Mouse (Mus musculus): ENCODE measurements at regions not wholly inside any gene's neighbourhood (a gene's known extent, or its start where the extent isn't known, plus 50 kb on each side); places are given as distances from the start of the nearest gene placed in this dataset.

DNA sequence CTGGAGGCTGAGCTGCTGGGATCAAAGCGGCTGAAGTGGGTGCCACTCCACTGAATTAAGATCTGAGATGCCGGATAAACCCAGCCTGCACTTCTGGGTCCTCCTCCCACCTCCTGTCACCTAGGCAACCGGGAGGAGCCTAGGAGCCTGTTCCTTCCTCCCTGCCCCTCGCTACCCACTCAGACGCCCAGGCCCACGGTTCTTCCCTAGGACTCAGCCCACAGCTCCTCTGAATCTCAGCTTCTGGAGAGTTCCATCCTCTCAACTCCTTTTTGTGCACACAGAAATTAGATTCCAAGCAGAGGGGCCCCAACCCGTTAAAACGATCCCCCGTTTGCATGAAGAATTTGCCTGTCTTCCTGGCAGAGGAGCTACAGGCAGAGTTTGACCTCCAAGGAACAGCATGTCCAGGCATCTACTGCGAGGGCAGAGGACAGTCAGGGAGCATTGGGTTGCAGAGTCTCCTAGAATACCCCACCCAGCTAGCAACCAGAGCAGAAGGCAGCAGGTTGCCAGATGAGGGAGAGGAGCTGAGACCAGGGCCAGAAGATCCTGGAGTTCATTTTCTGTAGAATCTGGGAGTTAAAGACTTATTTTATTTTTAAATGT lies 71.6 kb upstream of the Pias1 start:
- WGBS = 4% methylated on average over 10 of the region's 10 CpGs
- H3K9ac ChIP-seq = no peak overlapping the region

DNA sequence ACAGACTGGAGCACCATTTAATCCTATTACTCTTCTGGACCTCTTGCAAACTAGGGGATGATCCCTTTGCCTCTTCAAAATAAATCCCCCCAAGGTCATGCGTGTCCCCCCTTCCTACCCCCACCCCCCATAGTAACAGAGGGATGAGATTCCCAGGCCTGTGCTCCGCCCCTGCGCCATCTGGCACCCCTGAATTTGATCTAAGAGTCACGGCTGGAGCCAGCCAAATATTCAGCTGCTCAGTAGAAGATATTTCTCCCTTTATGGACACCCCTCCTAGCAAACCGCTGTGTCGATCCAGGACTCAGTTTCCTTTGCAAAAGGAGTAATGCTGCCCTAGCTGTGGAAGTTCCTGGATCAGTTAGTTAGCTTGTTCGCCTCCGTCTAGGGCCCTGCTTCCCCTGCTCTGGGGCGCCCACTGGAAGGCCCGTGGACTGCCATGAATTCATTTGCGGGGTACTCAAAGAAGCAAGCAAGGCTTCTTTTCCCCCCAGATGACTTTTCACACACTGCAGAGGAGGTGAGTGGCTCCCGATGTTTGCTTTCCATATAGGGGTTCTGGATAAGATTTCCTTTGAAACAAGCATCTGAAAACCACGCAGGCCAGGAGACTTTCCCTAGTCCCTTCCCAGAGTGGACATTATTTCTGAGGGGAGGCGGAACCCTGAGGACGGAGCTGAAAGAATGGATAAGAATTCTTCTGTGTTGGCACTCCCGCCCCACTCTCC lies 70.9 kb upstream of the Pias1 start:
- Histone ChIP-seq H3K4me3 (ENCODE audit: low read depth, low read length) (peak overlapping the region; percentile 4), H3K9me3 (ENCODE audit: low read length) (peaks cover 7% of the 10 kb centered on the region; the same call in 1 of the 2 replicates), H3K27ac (ENCODE audit: low read depth, low read length) (no peak overlapping the region), H3K27me3 (ENCODE audit: insufficient read depth, low read length) (no peaks in the 10 kb centered on the region), H3K4me2 (ENCODE audit: low read depth) (peak overlapping the region; percentile 29), H3K9ac (no peak overlapping the region), H3K36me3 (ENCODE audit: insufficient read depth) (no peaks in the 10 kb centered on the region), H3K4me1 (ENCODE audit: insufficient read depth) (peaks cover 10% of the 10 kb centered on the region; the same call in 1 of the 2 replicates)
- ATAC-seq = peak; percentile 11; the same call in 1 of the 2 replicates
- TF ChIP-seq CTCF (IDR thresholded peaks at IDR 0.05; ENCODE audit: low read depth) = no peak
- 20% methylated on average over 16 of the region's 16 CpGs for WGBS
- no peak for DNase-seq

More for the DNA sequence above, 71.6 kb upstream of the Pias1 start:
- TF ChIP-seq CTCF (IDR thresholded peaks at IDR 0.05; ENCODE audit: low read depth) = no peak
- peaks cover 10% of the 10 kb centered on the region; the same call in 1 of the 2 replicates for H3K4me1 ChIP-seq (ENCODE audit: insufficient read depth)
- peaks cover 7% of the 10 kb centered on the region; the same call in 1 of the 2 replicates for H3K9me3 ChIP-seq (ENCODE audit: low read length)
- no peaks in the 10 kb centered on the region for H3K36me3 ChIP-seq (ENCODE audit: insufficient read depth)
- H3K27ac ChIP-seq (ENCODE audit: low read depth, low read length) = no peak overlapping the region
- H3K27me3 ChIP-seq (ENCODE audit: insufficient read depth, low read length) = no peaks in the 10 kb centered on the region
- peak; percentile 98 for ATAC-seq
- DNase-seq = peak; percentile 71
- H3K4me3 ChIP-seq (ENCODE audit: low read depth, low read length) = peak overlapping the region; percentile 4
- H3K4me2 ChIP-seq (ENCODE audit: low read depth) = peak overlapping the region; percentile 29

DNA sequence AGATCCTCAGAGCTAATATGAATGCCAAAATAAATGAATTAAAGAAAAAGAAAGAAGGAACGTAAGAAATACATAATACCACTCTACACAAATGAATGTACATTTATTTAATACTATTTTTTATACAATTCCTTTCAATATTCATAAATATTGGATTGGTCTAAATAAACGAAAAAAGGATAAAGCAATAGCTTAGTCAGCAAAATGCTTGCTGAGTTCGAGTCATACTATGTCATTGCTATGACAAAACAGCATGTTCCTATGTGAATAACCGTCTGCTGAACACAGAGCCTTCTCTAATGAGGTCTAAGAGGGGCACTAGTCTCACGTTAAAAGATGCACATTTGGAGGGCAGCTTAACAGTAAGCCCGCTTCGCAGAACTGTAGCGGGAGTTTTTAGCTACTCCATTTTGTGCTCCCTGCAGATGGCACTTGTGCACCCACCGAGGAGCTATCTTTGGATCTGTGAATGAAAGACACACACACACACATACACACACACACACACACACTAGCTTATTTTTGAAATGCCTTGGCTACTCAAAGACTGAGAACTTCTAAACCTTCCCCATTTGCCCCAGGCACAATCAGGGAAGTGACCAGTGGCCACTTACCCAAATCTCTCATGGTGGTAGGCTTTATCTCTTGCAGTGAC lies 69.1 kb upstream of the Pias1 start:
- peak; percentile 34 for DNase-seq
- Histone ChIP-seq H3K4me3 (ENCODE audit: low read depth, low read length) (no peak overlapping the region), H3K4me1 (ENCODE audit: insufficient read depth) (peaks cover 10% of the 10 kb centered on the region; the same call in 1 of the 2 replicates), H3K4me2 (ENCODE audit: low read depth) (no peak overlapping the region), H3K9me3 (ENCODE audit: low read length) (no peaks in the 10 kb centered on the region), H3K36me3 (ENCODE audit: insufficient read depth) (no peaks in the 10 kb centered on the region), H3K27me3 (ENCODE audit: insufficient read depth, low read length) (no peaks in the 10 kb centered on the region), H3K27ac (ENCODE audit: low read depth, low read length) (no peak overlapping the region), H3K9ac (no peak overlapping the region)
- WGBS = 67% methylated on average over 9 of the region's 9 CpGs
- no peak for ATAC-seq
- no peak for TF ChIP-seq CTCF (IDR thresholded peaks at IDR 0.05; ENCODE audit: low read depth)

DNA sequence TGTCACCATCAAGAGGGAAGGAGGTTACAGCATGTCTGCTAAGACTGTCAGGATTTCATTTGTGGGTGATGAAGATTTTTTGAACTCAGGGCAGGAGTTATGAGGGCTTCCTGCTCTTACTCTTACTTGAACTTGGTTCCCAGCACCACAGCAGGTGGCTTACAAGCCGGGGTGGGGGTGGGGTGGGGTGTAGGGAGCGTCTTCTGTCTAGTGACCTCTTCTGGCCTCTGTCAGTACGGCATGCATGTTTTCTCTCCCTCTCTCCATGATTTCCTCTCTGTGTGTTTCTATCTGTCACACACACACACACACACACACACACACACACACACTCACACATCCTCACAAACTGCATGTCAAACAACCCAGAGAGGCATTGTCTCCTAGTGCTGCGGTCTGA lies 64.5 kb upstream of the Pias1 start:
- no peaks in the 10 kb centered on the region for H3K36me3 ChIP-seq (ENCODE audit: insufficient read depth)
- H3K9ac ChIP-seq = no peak overlapping the region
- ATAC-seq (no peak), DNase-seq (no peak)
- H3K4me2 ChIP-seq (ENCODE audit: low read depth) = no peak overlapping the region
- no peak overlapping the region for H3K4me3 ChIP-seq (ENCODE audit: low read depth, low read length)
- no peaks in the 10 kb centered on the region for H3K27me3 ChIP-seq (ENCODE audit: insufficient read depth, low read length)
- no peak overlapping the region for H3K27ac ChIP-seq (ENCODE audit: low read depth, low read length)
- H3K9me3 ChIP-seq (ENCODE audit: low read length) = no peaks in the 10 kb centered on the region
- WGBS = 57% methylated on average over 4 of the region's 4 CpGs
- H3K4me1 ChIP-seq (ENCODE audit: insufficient read depth) = no peaks in the 10 kb centered on the region
- no peak for TF ChIP-seq CTCF (IDR thresholded peaks at IDR 0.05; ENCODE audit: low read depth)

DNA sequence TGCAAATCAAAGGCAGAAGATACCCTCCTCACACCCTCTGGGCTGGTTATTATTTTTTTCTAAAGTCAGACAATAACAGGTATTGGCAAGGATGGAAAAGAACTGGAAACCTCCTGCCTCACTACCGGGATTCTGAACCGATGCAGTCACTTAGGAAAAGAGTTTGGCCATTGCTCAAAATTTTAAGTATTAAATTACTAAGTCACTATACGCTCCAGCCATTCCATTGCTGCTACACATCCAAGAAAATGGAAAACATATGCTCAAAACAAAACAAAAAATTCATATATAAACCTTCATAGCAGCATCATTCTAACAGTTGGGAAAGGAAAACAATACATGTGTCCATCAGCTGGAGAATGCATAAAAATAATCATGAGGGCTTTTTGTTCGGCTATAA lies 63.9 kb upstream of the Pias1 start:
- Histone ChIP-seq H3K9me3 (ENCODE audit: low read length) (no peaks in the 10 kb centered on the region), H3K4me3 (ENCODE audit: low read depth, low read length) (no peak overlapping the region), H3K27ac (ENCODE audit: low read depth, low read length) (no peak overlapping the region), H3K9ac (no peak overlapping the region), H3K4me1 (ENCODE audit: insufficient read depth) (no peaks in the 10 kb centered on the region), H3K4me2 (ENCODE audit: low read depth) (no peak overlapping the region), H3K36me3 (ENCODE audit: insufficient read depth) (no peaks in the 10 kb centered on the region), H3K27me3 (ENCODE audit: insufficient read depth, low read length) (no peaks in the 10 kb centered on the region)
- TF ChIP-seq CTCF (IDR thresholded peaks at IDR 0.05; ENCODE audit: low read depth) = no peak
- DNase-seq (no peak), ATAC-seq (no peak)
- 79% methylated on average over 4 of the region's 4 CpGs for WGBS

DNA sequence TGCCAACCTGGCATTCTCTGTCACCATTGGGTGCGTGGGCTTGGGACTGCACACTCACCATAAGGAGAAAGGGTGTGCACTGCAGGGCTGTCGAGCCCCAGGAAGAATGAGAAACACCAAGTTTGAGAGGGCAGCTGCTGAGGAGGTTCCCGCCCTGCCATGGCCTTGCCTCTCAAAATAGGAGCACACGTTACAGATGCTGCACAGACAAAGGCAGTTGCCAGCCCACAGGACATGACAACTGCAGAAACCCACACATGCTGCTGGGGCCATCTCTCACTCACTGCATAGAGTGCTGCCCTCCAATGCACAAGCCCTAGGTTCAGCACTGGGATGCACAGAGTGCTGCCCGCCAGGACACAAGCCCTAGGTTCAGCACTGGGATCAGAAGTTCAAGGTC lies 61.6 kb upstream of the Pias1 start:
- no peaks in the 10 kb centered on the region for H3K27me3 ChIP-seq (ENCODE audit: insufficient read depth, low read length)
- 87% methylated on average over 5 of the region's 5 CpGs for WGBS
- no peak overlapping the region for H3K4me2 ChIP-seq (ENCODE audit: low read depth)
- no peak overlapping the region for H3K27ac ChIP-seq (ENCODE audit: low read depth, low read length)
- TF ChIP-seq CTCF (IDR thresholded peaks at IDR 0.05; ENCODE audit: low read depth) = no peak
- no peaks in the 10 kb centered on the region for H3K36me3 ChIP-seq (ENCODE audit: insufficient read depth)
- H3K4me1 ChIP-seq (ENCODE audit: insufficient read depth) = no peaks in the 10 kb centered on the region
- H3K9me3 ChIP-seq (ENCODE audit: low read length) = no peaks in the 10 kb centered on the region
- DNase-seq (no peak), ATAC-seq (no peak)
- no peak overlapping the region for H3K9ac ChIP-seq
- no peak overlapping the region for H3K4me3 ChIP-seq (ENCODE audit: low read depth, low read length)

DNA sequence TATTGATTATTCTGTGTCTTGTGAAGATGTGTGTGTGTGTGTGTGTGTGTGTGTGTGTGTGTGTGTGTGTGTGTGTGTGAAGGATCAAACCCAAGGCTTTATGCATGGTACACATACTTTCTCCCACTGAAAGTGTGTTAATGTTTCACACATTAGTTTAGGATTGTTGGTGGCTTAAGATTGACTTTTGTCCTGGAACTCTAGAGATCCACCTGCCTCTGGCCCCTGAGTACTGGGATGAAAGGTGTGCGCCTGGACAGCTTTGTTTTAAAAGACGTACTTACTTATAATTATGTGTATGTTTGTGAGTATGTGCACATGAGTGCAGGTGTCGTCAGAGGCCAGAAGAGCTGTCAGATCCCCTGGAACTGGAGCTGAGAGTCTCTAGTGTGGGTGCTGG lies 59.3 kb upstream of the Pias1 start:
- ATAC-seq (no peak), DNase-seq (no peak)
- no peaks in the 10 kb centered on the region for H3K36me3 ChIP-seq (ENCODE audit: insufficient read depth)
- no peaks in the 10 kb centered on the region for H3K9me3 ChIP-seq (ENCODE audit: low read length)
- H3K27ac ChIP-seq (ENCODE audit: low read depth, low read length) = no peak overlapping the region
- no peaks in the 10 kb centered on the region for H3K27me3 ChIP-seq (ENCODE audit: insufficient read depth, low read length)
- no peak for TF ChIP-seq CTCF (IDR thresholded peaks at IDR 0.05; ENCODE audit: low read depth)
- no peaks in the 10 kb centered on the region for H3K4me1 ChIP-seq (ENCODE audit: insufficient read depth)
- H3K4me3 ChIP-seq (ENCODE audit: low read depth, low read length) = no peak overlapping the region
- WGBS = 82% methylated on average over 3 of the region's 3 CpGs
- no peak overlapping the region for H3K9ac ChIP-seq
- no peak overlapping the region for H3K4me2 ChIP-seq (ENCODE audit: low read depth)

All from forebrain, postnatal 0 days (tissue).